Mouse (Mus musculus): ENCODE data around the gene Mrps7.

DNA sequence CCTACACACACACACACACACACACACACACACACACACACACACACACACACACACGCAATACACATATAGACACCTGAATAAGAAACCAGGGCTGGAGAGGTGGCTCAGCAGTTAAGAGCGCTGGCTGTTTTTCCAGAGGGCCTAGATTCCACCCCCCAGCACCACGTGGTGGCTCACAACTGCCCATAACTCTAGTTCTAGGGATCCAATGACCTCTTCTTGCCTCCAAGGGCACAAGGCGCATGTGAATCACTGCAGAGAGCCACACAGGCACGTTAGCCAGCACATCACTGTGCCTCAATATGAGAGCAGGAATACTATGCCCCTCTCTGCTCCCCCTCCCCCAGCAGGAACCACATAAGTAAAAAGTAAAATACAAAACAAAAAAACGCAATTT, 13.2 kb downstream of the Mrps7 start:
- no peak for TF ChIP-seq CTCF (IDR thresholded peaks at IDR 0.05; ENCODE audit: extremely low read depth, insufficient read depth, insufficient read length, insufficient replicate concordance)
- TF ChIP-seq POLR2A (IDR thresholded peaks at IDR 0.05; ENCODE audit: low read depth, low read length), result no peak

All from spleen, adult 2 months (tissue).